Mouse (Mus musculus): ENCODE data around the gene Arhgdia.
"Not testable (repeated sequence)": the region's sequence is repeated elsewhere in the genome, so short reads cannot be mapped to it uniquely, and the experiment has no call there.

The Arhgdia gene

DNA sequence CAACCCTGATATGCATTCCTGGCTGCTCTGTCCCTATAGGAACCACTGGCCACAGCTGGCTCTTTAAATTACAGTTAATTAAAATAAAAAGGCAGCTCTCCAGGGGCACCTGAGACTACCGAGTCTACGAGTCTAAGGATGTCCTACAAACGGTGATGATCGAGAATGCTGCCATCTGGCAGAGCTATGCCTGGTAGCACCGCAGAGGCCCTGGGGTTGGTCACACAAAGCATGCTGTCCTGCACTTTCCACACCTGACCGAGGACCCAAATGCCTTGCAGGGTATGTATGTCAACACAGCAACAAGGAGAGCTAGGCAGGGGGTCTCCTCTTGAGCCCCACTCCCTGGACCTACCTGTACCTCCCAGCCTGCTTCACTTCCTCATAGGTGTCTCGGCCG, 32.6 kb upstream of the Arhgdia start:
- DNase-seq (ENCODE audit: low read depth, low spot score) = no peak

DNA sequence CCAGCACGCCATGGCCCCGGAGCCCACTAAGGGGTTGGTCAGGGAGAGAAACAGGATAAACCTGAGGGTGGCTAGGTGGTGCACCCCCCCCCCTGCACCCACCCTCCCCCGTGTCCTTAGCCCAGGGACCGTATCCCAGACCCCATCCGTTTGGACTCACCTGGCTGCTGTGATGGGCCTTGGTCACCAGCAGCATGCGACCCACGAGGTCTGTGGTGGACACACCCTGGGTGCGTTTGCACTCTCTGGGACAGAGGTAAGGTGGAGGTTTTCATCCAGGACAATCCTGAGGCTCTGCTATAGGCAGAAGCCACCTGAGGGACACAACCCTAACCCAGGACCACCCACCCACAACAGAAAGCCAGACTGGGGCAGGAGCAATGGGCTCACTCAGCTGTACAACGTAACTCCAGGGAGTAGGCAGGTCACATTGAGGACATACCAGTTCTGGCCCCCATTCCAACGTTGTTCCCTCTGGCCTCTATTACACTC, 32.1 kb upstream of the Arhgdia start:
- DNase-seq (ENCODE audit: low read depth, low spot score) = no peak

DNA sequence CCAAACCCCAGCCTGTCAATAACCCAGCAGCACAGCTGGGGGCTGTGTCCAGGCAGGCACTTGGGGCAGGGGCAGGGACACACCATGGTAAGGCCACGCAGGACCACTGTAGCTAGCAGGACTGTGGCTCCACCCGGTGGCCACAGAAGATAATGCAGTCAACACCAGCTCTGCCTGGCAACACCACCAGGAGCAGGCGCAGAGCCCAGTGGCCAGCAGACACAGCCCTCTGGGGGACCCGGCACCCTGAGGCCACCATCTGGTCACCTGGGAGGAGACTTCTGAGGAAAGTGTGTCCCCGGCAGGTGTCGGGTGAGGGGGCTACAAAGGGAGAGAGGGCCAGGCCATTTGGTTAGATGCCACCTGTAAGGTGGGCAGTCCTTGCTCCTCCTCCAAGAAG, 31.3 kb upstream of the Arhgdia start:
- DNase-seq (ENCODE audit: low read depth, low spot score) = peak; percentile 87

DNA sequence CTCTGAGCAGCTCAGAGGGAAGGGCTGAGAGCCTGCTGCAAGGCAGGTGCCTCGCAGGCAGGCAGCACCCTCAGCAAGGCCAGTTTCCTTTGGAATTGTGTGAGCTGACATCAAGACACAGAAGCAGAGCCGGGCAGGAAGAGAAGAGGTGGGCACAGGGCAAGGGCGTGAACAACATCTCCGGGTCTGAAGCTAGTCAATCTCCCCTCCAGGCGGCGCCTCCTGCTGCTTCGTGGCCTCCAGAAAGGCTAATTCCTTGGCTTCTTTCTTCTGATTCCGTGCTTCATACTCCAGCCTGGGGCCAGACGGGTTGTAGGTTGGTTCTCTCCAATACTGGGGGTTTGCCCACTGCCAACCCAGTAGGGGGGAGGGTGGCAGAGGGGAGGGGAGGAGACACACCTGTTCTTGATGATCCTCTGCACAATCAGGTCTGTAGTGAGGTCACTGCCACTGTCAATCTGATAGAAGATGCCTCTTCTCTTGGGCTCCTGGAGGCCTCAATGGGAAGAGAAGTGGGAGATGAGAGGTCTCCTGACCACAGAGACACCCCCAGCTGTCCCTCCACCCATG, 29.1 kb upstream of the Arhgdia start:
- no peak for DNase-seq (ENCODE audit: low read depth, low spot score)

DNA sequence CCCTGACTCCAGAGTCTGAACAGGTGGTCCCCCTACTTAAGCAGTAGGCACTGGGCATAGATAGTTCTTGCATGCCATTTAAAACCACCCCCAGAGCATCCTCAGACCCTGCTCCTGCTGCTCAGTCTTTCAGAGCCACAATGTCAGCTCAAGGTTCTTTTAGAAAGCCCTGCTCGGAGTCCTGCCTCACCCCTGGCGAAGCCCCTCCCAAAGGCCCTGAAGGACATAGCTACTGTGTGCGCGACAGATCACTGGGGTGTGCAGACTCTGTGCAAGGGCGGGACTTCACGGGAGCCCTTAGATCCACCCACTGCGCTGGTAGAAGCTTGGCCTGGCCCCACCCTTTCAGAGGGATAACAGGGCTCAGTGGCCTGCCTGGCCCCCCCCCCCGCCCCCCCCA, 27.8 kb upstream of the Arhgdia start:
- no peak for DNase-seq (ENCODE audit: low read depth, low spot score)

DNA sequence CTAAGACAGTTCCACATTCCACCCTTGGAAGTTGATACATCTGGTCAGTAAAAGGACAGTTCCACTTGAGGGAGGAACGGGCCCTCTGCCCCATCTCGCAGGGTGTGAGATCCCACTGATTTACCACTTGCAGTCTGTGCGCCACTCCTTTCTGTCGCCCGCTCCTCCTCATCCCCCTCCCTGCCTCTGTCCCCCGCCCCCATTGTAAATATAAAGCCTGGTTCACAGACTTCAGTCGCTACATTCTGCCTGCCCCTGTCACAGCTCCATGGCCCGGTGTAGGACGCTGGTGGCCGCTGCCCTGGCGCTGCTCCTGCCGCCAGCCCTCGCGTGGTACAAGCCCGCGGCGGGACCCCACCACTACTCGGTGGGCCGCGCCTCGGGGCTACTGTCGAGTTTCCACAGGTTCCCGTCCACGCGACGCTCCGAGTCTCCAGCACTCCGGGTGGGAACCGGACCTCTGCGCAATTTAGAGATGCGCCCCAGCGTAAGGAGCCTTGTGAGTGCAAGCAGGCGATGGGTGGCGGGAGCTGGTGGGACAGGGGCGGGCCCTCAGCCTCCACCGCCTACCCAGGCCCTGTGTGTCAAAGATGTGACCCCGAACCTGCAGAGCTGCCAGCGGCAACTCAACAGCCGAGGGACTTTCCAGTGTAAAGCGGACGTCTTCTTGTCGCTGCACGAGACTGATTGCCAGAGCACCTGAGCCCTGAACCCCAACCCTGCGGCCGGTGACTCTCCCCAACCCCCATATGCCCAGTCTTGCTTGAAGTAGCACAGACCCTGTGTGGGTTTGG, 27.0 kb upstream of the Arhgdia start, which contains the start of gene Npb:
Gene Npb (plus strand): TSS at position 237 of the 794 bp plus-strand sequence.
- no peak for DNase-seq (ENCODE audit: low read depth, low spot score)

DNA sequence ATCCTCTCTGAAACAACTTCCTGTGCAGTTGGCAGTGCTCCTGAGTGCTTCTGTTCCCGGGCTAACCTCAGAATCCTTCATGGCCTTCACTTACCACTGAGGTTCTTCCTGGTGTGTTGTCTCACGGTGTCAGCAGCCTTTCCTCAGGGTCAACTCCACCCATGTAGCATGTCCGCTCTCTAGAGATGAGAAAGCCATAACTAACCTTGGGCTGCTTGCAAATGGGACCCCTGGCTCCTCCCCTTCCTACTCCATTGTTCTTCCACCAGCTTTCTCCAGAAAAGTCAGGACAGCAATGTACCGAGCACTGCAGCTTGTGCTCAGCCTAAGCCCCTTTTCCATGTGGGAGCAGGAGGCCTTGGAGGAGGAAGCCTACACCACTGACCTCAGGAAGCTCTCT, 25.3 kb upstream of the Arhgdia start:
- DNase-seq (ENCODE audit: low read depth, low spot score) = no peak

DNA sequence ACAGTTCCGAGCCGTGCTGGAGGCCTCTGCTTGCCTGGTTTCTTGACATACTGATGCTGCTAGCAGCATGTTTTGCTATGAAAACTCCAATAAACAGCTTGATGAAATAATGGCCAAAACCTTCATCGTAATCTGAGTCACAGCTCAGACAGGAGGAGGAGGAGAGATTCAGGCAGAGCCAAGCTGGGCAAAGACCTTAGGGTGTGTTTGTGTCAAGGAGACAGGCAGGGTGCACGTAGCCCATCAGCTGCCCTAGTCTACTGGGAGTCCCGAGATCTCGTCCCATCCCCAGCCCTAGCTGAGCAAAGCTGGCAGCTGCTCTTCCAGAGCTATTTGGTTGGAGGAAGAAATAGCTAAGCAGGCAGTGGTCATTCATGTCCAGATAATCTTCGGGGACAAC, 24.2 kb upstream of the Arhgdia start:
- DNase-seq (ENCODE audit: low read depth, low spot score) = no peak

DNA sequence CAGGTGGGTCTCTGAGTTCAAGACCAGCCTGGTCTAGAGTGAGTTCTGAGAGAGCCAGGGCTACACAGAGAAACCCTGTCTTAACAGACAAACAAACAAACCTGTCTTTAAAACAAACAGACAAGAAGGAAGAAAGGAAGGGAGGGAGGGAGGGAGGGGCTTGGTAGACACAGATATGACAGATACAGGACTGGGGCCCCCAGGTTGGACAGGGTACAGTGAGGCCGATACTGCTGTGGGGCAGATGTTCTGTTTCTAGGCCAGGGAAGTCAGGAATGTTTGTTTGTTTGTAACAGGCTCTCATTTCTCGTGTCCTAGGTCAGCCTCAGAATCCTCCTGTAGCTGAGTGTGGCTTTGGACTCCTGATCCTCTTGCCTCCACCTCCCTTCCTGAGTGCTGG, 22.1 kb upstream of the Arhgdia start:
- DNase-seq (ENCODE audit: low read depth, low spot score) = no peak

DNA sequence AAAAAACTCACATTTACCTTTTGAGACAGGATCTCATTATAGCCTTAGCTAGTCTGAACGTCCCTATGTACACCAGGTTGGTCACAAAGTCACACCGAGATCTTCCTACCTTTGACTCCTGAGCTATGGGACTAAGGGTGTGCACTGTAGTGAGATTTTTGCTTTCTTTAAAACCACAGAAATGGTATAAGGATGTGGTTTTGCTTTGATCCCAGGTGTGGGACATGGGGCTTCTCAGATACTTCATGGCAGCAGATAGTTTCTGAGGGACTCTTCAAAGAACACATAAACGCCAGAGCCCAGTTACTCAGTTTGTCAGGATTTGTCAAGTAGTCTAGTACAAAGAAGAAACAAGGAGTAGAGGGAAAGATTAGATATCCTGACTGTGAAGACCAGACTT, 19.3 kb upstream of the Arhgdia start:
- peak; percentile 68 for DNase-seq (ENCODE audit: low read depth, low spot score)

DNA sequence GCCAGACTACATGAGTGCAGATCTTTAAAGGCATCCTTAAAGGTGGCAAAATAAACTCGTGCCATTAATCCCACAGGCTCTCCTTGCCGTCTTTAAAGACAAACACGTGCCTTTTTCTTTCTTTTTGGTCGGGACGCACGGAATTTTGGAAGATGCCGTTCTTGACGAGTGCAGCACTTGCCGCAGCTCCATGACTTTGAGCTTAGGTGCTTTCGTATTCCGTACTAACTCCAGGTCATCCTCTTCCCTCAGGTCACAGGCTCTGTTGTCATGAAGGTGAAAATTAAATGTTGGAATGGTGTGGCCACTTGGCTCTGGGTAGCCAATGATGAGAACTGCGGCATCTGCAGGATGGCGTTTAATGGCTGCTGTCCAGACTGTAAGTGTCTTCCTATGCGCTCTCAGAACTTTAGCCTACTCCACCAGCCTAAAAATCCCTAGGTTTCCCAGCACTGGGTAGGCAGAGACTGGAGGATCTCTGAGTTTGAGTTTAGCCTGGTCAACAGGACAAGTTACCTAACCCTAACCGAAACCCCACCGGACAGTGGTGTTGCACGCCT, 17.6 kb upstream of the Arhgdia start:
- no peak for DNase-seq (ENCODE audit: low read depth, low spot score)

DNA sequence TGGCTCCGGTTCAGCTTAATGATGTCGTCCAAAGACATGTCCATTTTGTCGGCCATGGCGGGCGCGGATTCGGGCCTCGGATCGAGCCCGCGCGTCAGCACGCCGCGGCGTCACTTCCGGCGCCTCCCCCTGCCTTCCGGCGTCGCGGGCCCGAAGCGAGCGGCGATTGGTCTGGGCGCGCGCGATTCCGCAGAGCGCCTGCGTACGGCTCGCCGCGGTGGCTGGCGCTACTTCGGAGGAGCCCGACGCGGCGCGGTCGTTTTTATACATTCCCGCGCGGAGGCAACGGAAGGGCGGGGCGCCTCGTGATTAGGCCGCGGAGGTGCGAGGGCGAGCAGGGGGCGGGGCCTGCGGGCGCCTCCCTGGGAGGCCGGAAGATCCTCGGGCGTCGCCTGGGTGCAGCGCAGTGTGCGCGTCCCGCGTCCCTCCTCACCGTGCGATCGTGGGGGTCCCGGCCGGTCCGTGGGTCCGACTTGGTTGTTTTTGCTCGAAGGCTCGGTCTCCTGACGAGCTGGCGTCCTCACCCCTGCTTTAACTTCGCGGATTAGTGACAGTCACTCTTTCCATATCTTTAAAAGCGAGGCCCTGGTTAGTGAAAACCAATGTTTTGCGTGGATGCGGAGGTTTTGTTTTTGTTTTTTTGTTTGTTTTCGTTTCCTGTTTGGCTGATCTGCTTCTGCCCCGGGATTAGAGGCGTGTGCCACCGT, 17.0 kb upstream of the Arhgdia start, which contains the start of the genes Alyref and Anapc11:
Gene Alyref (minus strand): TSS at position 83 of the 707 bp plus-strand sequence.
Gene Anapc11 (plus strand): TSS at position 139 of the 707 bp plus-strand sequence.
- DNase-seq (ENCODE audit: low read depth, low spot score) = peak; percentile 99

DNA sequence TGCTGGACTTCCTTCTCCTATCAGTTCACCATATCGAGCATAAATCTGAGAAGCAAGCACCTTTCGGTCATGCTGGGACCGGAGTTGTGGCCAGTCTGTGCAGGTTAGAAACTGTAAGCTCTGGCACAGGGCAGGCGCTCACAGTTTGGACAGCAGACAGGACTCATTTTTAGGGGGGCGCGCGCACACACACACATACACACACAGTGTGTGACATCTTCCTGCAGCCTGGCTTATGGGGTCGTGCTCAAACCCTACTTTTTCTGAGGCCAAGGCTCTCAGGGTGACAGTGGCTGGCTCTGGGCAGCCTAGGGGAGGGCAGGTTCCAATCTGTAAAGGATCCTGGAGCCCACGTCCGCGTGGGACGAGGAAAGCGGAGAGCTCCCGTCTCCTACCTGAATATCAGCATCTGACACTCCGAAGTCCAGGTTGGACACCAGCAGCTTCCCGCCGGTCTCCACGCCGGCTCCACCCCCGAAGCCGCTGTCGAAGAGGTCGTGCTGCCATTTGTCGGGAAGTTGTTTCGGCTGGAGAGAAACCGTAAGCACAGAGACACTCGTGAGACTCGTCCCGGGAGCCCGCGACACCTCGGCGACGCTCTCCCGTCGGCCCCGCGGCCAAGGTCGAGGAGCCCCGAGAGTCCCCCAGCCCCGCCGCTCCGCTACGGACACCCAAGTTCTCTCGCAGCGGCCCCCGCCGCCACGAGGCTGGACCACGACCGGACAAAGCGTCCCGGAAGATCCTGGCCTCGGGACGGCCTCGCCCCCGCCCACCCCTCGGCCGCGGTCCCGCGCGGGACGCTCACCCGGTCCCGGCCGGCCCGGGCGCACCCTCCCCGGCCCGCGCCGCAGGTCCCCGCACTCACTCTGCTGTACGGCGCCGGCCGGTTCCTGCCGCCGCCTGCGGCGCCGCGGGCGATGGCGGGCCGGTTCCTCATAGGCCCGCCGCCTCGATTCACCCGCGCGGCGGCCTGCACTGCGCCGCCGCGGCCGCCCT, 16.1 kb upstream of the Arhgdia start:
- DNase-seq (ENCODE audit: low read depth, low spot score) = peak; percentile 52

DNA sequence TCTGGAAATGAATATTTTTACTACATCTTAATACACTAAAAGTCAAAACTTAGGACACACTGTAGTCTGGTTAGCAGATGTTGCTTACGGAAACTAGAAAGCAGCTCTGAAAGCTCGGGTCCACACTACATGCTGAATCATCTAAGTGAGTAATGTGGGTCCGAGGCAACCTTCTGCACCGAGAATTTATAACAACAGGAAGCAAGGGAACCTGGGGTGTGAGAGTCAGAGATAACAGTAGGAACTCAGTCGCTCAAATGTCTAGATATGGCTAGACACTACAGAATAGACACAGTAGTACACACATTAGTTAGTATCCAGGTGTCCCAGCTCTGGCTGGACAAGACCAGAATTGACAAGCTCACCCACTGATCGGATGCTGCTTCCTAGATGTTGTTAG, 7.1 kb upstream of the Arhgdia start:
- DNase-seq (ENCODE audit: low read depth, low spot score) = no peak

DNA sequence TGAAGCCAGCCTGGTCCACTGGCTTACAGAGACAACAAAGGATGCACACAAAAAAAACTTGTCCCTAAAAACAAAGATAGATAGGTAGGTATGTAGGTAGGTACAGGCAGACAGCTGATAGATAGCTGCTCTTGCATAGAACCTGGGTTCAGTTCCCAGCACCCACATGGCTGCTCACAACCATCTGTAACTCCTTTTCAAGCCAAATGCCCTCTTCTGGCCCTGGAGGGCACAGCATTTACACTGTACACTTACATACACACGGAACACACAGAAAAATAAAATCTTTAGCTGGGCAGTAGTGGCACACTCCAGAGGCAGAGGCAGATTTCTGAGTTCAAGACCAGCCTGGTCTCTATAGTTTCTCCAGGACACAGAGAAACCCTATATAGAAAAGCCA, 2.5 kb upstream of the Arhgdia start:
- DNase-seq (ENCODE audit: low read depth, low spot score) = no peak

DNA sequence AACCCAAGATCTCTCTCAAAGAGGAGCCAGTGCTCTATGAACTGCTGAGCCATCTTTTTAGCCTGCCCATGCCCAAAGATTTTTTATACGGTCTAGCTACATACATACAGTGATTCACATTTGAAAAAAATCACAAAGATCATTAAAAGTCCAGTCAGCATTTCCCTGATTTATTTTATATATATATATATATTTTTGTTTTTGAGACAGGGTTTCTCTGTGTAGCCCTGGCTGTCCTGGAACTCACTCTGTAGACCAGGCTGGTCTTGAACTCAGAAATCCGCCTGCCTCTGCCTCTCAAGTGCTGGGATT, 1.5 kb upstream of the Arhgdia start:
- DNase-seq (ENCODE audit: low read depth, low spot score) = not testable (repeated sequence)

DNA sequence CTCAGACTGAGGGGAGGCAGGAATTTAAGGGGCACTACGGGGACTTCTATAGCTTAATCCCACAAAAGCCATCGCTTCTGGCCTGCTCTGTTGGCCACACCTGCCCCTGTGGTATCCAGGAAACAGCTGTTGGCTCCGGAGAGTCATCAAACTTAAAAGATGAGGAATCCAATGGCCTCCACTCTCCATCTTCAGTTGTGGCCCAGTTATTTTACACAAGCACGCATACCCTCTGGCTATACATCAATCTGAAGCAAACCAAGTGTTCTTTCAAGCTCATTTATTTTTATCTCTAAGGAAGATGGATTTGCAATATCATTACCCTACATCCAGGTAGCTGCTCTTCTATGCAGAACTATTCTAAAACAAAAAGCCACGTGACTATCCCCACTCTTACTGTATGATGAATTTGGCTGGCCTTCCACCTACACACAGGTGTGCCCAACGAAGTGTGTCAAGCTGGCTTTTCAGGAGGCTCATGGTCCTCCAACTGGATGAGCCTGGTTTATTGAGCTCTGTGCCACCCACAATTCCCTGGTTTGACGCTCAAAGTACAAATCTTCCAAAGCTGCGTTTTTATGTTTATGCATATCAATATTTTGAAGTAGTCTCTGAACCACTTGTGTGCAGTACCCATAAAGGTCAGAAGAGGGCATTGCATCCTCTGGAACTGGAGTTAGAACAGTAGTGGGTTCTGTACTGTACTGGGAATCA, 1.0 kb upstream of the Arhgdia start:
- peak; percentile 83 for DNase-seq (ENCODE audit: low read depth, low spot score)

DNA sequence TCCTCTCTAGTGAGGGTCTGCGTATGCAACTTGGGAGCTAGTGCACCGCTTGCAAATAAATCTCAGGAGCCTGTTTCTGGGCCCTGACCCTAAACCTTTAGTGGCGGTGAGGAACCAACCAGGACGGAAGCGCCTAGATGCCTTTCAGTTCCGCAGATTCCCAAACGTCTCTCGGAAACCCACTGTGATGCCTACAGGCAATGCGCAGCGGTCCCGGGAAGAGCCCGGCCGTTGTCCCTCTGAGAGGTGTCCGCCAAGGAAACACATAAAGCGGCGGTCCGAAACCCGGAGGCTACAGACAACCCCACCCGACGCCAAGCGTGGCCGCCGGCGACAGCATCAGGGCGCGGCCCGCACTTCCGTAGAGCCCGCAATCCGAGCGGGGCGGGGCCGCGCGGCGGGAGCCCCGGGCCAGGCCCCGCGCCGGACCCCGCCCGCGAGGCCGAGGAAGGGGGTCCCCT, 523 bp downstream of the Arhgdia start:
- DNase-seq (ENCODE audit: low read depth, low spot score) = peak; percentile 68

DNA sequence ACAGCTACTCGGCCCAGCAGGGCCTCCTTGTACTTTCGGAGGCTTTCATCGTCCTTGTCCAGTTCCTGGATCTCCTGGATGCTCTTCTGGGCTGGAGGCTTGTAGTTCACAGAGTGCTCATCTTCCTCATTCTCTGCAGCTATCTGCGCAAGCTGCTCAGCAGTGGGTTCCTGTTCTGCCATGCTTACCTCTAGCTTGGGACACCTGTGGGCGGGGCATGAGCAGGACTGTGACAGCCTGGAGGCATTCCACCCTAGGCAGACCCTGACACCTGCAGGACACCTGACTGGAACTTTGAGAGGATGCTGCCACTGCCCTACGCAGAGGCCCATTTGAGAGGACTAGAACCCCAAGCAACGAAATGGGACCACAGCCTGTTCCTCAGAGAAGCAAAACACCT, 1.2 kb downstream of the Arhgdia start:
- peak; percentile 44 for DNase-seq (ENCODE audit: low read depth, low spot score)

Measured in CD4-positive, CD25-positive, alpha-beta regulatory T cell, adult 2 months (primary cell).